Mouse (Mus musculus) ES-E14 (cell line): ENCODE measurements at regions not wholly inside any gene's neighbourhood (a gene's known extent, or its start where the extent isn't known, plus 50 kb on each side); places are given as distances from the start of the nearest gene placed in this dataset.

Source experiments
- CHD2 ChIP-seq: IDR thresholded peaks from 2 replicates; pipeline ENCODE4 v1.6.1; 2014; ENCODE audit warnings: mild to moderate bottlenecking, low read depth, low read length, inconsistent platforms
- HCFC1 ChIP-seq: IDR thresholded peaks from 2 replicates; pipeline ENCODE4 v1.6.1; 2012; ENCODE audit warnings: low read length, inconsistent platforms, borderline replicate concordance; ENCODE audit not compliant: insufficient read depth
- ZC3H11A ChIP-seq: IDR thresholded peaks from 2 replicates; pipeline ENCODE4 v1.6.1; 2012; ENCODE audit warnings: low read depth, mild to moderate bottlenecking, inconsistent platforms, low read length, borderline replicate concordance
- ZNF384 ChIP-seq: IDR thresholded peaks from 2 replicates; pipeline ENCODE4 v1.6.1; 2012; ENCODE audit warnings: low read depth, low read length, inconsistent platforms

DNA sequence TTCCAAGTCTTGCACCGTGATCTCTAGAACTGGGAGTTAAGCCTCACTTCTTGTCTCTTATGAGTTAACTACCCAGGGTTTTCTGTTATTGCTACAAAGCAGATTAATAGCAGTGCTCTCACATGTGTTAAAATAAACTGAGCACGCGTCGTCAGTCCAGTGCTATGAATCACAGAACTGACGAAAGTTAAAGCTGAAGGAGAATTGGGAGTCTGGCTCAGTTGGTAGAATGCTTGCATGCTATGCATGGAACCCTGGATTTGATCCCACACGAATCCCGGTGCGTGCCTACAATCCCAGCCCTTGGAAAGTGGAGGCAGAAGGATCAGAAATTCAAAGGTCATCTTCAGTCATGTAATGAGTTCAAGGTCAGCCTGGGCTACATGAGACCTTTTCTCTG lies 121.6 kb upstream of the Plxna4 start:
- TF ChIP-seq ZC3H11A, result no peak
- no peak for TF ChIP-seq ZNF384
- TF ChIP-seq CHD2, result no peak
- TF ChIP-seq HCFC1, result no peak
